Mouse (Mus musculus): Measurements from ENCODE around the gene Akr1e1.

GRCm38 (mm10) chr13:4658346-4658745 lies 49.4 kb upstream of the Akr1e1 start:
- no peak for TF ChIP-seq CTCF (IDR thresholded peaks at IDR 0.05; ENCODE audit: low read depth)
- no peak for TF ChIP-seq EP300 (IDR thresholded peaks at IDR 0.05; ENCODE audit: low read depth)
